ENCODE assay signal across 12 mouse cellular contexts in the genomic region with DNA sequence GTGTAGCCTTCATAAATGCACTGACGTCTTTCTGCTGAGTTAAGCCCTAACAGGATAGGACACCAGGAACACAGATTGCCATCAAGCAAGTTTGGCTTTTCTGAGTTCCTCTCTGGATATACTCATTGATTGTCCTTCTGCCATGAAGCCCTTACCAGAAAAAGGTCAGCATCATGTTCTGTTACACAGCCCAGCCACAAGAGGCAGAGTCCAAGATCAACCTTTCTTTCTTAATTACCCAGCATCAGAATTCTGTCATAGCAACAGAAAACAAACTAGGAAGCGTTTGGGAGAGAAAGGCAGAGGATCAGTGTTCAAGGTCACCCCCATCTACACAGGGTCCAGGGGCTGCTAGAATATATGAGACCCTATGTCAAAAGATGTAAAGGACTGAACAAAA.
"Had no signal": no experiment of that assay in that cellular context is flagged by ENCODE, and none has a peak within 500 bp of the region (broad histone marks: within the 10 kb centered on the region; RNA-seq: fewer than 3 reads in every experiment).

No protein-coding gene starts in this region.

- H3K9me3 ChIP-seq: intestine, embryonic 15.5 days; limb, embryonic 13.5 days; liver, embryonic 15.5 days; stomach, embryonic 15.5 days had no signal

- H3K4me2 ChIP-seq: intestine, embryonic 15.5 days; limb, embryonic 13.5 days; liver, embryonic 15.5 days; midbrain, embryonic 11.5 days; stomach, embryonic 15.5 days had no signal

- H3K4me1 ChIP-seq: intestine, embryonic 15.5 days; limb, embryonic 13.5 days; liver, embryonic 15.5 days; stomach, embryonic 15.5 days had no signal

- H3K9ac ChIP-seq: intestine, embryonic 15.5 days; limb, embryonic 13.5 days; liver, embryonic 15.5 days; stomach, embryonic 15.5 days had no signal

- H3K27me3 ChIP-seq: intestine, embryonic 15.5 days; limb, embryonic 13.5 days; liver, embryonic 15.5 days; stomach, embryonic 15.5 days had no signal

- H3K4me3 ChIP-seq: intestine, embryonic 15.5 days; limb, embryonic 13.5 days; liver, embryonic 15.5 days; stomach, embryonic 15.5 days had no signal

- ATAC-seq: intestine, embryonic 15.5 days; midbrain, embryonic 16.5 days had no signal

- DNase-seq: kidney, adult 9 months; kidney, postnatal 10 days; kidney, postnatal 4 days; lung, postnatal 4 days; right cerebral cortex, postnatal 14 days; thymus, postnatal 36 days had no signal

- H3K27ac ChIP-seq: intestine, embryonic 15.5 days; limb, embryonic 13.5 days; liver, embryonic 15.5 days; stomach, embryonic 15.5 days had no signal
